Mouse (Mus musculus) gastrocnemius, postnatal 25 days (tissue): ENCODE results near the gene C330021F23Rik. TPM values are rescaled to one million over a fixed set of nuclear protein-coding genes. Genes with fewer than 3 reads are reported as not detected.
A peak's percentile ranks its signal among the peaks of the same experiment; 100 is the strongest.

Source experiments
- DNase-seq: peaks from one replicate; pipeline ENCODE4 v3.0.0; 2022
- total RNA-seq, 2 experiments: library from RNA; stranded (reverse); gene quantifications; 1 replicate in 1 of 2; 2 replicates in 1 of 2; pipeline ENCODE4 v1.2.3; 2021

C330021F23Rik gene
- total RNA-seq, 2 experiments from 2014 or later, result not detected

DNA sequence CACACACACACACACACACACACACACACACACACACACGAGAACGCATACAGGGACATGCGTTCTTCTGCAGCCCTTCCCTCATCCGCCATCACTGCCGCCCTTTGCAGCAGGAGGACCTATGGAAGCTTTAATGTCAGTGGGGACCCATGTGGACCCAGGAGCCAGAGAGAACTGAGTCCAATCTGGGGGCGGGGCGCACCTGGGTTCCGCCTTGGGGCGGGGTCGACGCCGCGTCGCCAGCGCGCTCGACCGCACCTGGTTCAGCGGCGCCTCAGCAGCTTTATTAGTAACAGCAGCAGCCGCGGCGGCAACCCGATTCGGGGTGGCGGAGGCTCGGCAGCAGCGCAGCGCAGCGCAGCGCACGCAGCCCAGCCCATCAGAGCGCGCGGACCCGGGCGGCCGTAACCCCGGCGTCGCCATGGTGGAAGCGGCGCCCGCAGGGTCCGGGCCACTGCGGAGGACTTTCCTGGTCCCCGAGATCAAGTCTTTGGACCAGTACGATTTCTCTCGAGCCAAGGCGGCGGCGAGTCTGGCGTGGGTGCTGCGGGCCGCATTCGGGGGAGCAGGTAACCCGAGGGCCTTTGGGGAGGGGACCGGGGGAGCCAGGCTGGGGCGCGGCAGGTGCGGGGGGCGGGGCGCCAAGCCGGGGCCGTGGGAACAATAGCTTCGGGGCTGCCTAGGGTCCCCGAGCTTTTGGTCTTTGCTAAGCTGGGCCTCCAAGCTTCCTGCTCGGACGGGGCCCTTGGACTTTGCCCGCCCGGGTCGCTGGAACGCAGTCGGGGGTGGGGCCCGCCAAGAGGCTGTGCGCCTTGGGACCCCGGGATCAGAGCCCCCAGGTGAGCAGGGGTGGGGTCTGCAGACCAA lies 19.8 kb downstream of the C330021F23Rik start:
- DNase-seq, result no peak

DNA sequence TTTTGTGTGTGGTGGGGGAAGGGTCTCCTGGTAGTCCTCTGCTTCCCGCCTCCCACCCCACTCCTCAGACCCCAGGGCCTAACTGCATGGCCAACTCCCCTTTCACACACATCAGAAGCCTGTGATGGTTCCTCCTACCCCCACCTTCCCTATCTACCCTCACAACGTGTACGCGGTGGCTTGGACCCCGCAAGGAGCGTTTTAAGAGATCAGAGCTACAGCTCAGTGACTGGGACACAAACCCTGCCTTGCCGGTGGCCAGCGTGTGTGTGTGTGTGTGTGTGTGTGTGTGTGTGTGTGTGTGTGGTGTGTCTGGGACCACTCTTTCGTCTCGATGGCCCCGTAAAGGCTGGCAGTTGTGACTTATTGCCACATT lies 20.5 kb downstream of the C330021F23Rik start:
- no peak for DNase-seq

DNA sequence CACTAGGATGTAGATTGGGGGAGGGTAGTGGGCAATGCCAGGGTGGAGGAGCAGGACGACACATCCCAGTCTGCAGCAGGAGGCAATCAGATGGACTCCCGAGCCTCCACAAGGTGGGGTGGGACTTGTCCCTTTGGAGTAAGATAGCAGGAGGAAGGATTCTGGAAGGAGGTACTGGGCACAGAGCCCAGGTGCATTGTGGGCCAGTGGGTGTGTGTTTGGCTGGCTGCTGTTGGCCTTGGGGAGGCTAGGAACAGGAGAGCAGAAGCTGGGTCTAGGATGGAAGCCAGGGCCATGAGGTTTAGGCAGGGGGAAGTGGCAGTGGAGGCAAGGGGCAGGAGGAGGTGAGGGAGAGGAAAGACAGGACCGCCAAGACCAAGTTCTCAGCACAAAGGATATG lies 25.7 kb downstream of the C330021F23Rik start:
- no peak for DNase-seq

DNA sequence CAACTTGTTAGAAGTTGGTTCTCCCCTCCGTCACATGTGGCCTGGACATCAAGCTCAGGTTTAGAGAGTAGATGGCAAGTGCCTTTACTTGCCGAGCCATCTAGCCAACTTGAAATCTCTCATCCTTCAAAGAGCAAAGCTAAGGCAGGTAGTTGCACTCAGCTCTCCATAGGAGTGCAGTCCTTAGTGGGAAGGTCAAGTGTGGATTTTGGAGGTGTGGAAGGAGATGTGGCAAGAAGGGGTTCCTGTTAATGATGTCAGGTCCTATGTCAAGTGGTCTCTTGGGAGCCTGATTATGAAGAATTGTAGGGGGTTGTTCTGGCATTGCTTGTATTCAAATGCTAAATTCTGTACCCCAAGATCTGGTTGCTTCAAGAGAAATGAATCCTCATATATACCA lies 26.7 kb downstream of the C330021F23Rik start:
- DNase-seq, result no peak

DNA sequence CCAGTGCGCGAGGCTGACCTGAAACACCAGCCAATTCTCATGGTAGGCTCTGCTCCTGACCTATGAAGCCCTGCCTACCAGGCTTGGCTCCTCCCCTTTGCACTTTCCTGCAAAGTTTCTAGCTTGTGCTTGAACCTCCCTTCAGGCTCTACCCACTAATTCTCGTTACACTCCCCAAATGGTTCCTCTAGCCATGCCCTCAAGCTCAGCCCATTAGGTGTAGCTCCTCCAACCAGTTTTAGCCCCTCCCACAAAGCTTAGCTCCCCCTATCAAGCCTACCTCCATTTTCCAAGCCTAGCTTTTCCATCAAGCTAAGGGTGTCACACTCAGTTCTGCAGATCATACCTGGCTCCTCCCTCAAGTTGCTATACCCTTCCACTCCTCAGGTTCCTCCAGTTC lies 30.3 kb downstream of the C330021F23Rik start:
- DNase-seq, result no peak

DNA sequence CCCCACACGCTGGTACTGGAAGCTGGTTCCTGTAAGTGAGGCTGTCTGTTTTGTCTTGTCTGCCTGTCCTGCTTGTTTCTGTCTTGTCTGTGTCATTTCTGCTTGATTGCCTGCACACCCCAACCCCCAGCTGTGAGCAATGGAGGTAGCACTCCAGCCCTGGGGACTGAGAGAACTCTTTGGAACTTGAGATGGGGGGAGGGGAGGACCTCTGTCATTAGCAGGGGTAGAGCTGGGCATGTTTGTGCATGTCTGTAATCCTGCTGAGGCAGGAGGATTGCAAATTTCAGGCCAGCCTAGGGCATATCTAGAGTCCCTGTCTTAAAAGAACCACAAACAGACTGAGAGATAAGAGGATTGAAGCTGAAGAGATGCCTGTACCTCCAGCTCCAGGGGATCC lies 31.4 kb downstream of the C330021F23Rik start:
- no peak for DNase-seq

DNA sequence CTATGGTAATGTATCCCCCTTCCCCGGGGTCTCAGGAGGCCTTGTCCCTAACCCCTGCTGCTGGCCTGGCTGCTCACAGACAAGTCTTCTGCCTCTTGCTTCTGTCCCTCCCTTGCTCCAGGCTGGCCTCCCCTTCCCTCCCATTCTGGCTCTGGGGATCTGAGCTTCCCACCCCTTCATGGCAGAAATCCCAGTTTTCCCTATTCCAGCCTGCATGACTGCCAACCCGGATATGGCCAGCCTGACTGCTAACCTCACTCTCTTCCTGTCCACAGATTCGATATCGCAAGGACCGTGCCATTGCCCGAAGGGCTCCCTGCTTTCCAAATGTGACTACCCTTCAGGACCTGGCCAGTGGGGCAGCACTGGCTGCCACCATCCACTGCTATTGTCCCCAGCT lies 32.6 kb downstream of the C330021F23Rik start:
- DNase-seq, result peak; percentile 74

DNA sequence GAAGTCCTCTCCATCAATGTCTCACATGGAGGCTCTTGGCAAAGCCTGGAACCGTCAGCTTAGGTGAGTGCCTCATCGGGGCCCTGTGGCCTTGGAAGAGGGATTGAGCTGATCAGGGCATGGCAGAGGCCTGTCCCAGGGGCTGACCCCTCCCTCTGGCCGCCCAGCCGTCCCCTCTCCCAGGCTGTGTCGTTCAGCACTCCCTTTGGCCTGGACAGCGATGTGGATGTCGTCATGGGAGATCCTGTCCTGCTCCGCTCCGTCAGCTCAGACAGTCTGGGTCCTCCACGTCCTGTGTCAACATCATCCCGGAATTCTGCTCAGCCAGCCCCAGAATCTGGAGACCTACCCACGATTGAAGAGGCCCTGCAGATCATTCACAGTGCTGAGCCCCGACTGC lies 35.6 kb downstream of the C330021F23Rik start:
- DNase-seq, result no peak

DNA sequence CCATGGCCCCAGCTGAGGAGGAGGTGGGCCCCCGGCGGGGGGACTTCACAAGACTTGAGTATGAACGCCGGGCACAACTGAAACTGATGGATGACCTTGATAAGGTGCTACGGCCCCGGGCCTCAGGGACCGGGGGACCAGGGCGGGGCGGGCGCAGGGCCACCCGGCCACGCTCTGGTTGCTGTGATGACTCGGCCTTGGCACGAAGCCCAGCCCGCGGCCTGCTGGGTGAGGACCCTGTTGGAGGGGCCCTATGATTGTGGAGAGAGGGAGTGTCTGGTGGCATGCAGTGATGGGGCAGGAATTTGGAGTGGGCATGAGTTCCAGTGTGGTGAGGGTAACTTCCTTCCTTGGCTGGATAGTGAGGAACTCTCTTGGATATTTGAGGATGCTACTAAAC lies 38.8 kb downstream of the C330021F23Rik start:
- no peak for DNase-seq

DNA sequence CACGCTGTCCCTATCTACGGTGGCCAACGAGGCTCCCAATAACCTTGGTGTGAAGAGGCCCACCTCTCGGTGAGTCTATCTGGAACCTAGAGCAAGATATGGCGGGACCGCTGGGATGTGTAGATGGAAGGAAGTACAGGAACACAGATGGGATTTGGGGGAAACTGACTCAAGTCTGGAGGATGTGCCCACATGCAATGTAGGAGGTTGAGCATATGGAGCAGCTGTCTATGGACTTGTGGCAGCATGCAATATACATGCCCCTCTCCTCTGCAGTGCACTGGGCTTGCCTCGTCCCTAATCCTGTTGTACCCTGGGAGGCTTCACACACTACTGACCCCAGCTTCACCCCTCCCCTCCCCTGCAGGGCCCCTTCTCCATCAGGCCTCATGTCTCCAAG lies 40.0 kb downstream of the C330021F23Rik start:
- DNase-seq, result no peak

DNA sequence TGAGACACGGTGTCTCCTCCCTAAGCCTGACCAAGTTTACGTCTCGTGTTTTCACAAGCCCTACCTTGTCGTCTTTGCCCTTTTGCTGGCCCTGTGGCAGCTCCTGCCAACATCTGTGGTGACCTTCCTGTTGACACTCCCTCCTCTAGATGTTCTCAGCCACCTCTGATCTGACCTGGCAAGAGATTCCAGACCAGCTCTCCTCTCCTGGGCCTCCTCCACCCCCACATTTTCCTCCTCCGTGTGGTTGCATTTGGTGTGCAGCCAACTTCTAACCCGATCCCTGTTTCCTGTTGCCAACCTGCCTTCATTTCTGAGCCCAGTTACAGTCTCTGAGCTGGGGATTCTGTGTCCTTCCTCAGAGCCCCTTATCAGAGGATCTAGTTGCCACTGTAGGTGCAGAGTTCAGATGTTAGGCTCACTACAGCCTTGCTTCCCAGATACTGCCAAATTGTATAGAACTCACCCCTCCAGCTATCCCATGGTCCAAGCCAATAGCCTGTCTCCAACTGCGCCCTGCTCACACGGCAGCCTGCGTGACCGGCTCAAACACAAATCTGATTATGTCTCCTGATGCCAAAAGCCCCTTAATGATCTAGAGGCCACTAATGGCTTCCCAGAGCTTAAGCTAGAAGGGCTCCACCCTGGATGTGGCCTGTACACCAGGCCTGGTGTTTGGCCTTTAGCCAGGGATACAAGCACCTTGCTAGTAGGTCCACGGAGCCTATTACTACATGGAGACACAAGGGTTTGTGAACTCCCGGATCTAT lies 41.4 kb downstream of the C330021F23Rik start:
- DNase-seq, result no peak

DNA sequence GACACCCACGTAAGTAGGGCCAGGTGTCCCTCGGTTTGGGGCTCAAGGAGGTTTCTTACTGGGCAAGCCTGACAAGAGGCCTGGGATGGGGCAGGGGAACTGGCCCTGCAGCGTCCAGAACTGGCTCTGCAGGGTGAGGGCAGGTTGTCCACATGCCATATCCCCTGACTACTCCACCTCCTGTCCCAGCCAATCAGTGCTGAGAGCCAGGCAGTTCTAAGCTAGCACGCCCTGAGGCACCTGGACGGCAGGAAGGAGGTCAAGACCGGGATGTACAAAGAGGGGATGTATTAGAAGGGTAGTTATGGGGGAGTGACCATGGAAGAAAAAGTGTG lies 42.0 kb downstream of the C330021F23Rik start:
- DNase-seq, result no peak

DNA sequence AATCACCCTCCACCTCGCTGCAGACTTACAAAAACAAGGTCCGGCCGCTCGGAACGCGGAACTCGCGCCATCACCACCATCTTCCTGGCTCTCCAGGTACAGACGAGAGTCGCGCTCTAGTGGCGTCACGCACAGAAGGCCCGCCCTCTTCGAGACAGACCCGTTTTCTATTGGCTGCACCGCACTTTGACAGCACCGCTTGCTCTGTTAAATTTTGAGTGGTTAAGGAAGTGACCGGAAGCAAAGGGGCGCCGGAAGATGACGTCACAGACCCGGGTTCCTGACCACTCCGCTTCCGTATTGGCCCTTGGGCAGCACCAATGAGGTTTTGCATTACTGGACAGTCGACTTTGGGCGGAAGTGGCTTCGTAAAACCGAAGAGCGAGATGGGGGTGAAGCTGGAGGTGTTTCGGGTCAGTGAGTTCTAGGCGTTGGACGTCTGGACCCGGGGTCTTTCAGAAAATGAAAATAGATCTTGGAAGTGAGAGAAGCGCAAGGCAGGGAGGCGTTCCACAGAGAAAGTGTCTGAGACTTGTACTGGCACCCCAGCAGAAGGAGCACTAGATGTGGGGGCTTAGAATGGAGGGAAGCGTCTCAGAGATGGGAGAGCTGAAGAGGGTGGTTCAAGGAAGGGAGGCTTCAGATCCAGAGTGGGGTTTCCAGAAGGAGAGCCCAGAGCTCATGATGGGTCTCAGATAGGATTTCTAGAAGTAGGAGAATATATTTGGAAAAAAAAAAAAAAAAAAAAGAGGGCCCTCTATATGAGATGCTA lies 53.6 kb downstream of the C330021F23Rik start, which contains the start of the genes Xab2 and Pet100:
TSS of gene Xab2 (minus strand) at position 118 of the 772 bp plus-strand sequence.
TSS of gene Pet100 (plus strand) at position 350 of the 772 bp plus-strand sequence.
- peak; percentile 98 for DNase-seq

DNA sequence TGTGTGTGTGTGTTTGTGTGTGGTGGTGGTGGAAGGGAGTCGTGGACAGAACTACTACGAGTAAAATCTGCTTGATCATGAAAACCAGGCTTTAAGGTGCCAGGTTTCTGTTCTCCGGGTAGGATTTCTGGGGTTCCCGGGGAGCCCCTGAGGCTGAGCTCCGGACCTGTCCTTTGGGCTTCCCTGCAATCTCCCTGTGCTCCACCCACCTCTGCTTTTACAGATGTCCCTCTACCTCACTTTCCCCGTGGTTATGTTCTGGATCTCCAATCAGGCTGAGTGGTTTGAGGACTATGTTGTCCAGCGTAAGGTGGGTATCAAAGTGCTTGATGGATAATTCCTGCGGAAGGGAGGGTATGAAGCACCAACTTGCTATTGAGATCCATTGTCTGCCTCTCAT lies 54.3 kb downstream of the C330021F23Rik start:
- no peak for DNase-seq

DNA sequence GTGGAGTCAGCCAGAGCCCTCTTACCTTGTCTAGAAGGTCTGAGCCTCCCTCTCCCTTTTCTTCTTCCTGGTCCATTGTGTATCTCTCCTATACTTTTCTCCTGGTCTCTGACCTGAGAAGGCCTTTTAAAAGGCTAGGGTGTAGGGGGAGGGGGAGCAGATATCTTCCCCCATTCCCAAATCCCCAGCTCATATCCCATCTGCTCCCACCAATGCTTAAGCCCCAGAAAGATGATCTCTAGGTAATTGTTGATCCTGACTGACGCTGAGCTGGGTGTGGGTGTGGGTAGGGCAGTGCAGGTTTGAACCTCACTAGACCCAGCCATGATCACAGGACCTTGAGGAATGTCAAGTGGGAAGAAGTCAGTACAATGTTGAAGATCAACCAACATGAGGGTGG lies 57.7 kb downstream of the C330021F23Rik start, which contains the start of gene Pcp2:
TSS of gene Pcp2 (minus strand) at position 101 of the 400 bp plus-strand sequence.
- DNase-seq, result no peak

DNA sequence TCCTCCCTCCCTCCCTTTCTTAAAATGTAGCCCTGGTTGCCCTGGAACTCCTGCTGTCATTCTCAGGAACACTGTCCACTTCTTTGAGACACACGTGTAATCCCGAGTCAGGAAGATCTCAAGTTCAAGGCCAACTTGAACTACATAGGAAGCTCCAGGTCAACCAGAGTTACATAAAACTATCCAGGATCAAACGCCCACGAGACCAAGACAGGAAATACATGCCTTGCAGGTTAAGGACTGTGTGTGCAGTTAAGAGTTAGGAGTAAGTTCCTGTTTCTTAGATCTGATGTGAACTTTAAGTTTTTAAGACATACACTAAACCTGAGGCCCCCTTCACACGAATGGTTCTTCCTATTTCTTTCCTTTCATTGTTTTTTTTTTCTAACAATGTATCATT lies 59.2 kb downstream of the C330021F23Rik start:
- no peak for DNase-seq

DNA sequence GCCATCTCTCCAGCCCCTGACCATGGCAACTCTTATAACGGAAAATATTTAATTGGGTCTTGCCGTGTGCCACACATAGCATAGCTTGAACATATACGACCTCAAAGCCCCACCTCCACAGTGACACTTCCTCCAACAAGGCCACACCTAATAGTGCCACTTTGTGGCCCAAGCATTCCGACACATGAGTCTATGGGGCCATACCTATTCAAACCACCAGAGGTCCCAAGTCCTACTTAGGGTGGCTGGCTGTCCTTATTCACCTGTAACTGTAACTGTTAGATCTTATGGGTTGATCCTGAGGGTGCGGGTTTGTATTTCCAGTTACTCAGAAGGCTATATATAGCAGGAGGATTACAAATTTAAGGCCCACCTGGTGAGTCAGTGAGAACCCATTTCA lies 60.2 kb downstream of the C330021F23Rik start:
- DNase-seq, result no peak

DNA sequence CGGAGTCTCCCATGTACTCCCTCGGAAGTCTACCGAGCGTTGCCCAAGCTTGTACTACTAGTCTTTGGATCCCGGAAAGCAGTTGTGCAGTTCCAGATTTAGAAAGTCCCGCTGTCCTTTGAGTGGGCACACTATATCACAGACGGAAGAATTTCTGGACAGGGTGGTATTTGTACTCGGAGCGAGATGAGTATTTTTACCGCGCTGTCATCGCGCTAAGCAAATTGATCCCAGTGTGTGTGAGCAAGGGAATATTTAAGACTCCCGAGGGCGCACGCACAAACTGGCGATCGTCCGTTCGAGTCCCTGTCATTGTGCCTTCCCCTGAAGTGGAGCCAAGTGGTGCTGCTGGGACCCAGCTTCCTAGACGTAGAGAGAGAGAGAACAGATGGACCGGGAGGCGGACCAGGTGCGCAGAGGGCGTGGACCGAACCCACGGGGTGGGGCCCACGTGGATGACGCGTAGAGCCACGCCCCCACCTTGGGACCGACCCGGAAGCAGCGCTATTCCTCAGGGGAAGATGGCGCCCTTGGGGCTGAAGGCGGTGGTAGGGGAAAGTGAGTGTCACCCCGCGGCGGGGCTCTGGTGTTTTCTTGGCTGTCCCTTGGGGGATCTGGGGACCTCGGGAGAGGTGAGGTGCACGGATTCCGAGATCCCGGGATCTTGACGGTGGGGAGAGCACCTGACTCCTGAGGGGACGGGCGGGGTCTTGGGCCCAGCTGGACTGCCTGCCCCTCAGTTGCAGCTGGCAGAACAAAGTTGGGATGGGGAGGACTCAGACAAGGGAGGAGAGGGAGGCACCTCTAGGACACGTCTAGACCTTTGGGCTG lies 63.1 kb downstream of the C330021F23Rik start, which contains the start of gene Stxbp2:
TSS of gene Stxbp2 (plus strand) at position 309 of the 831 bp plus-strand sequence.
- peak; percentile 31 for DNase-seq

DNA sequence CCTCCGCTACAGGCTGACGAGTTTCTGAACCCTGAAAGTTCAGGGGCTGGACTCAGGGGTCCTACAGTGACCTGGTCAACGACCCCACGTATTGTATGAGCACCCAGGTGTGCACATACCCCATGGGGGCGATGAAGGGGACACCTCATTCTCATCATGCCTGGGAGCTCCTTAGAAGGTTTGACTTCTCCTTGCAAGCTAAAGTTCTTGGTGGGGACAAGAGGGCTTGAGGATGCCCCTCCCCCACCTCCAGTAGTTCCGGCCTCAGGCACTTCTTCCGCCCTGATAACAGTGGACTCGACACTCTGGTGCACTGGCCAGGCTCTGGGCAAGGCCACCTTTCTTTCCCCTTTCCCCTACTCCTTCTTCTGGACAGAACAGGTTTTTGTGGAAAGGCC lies 63.7 kb downstream of the C330021F23Rik start:
- no peak for DNase-seq
